Mouse (Mus musculus) stomach, embryonic 16.5 days (tissue): ENCODE measurements around the gene Dlx6. TPM values are rescaled to one million over a fixed set of nuclear protein-coding genes. Genes with fewer than 3 reads are reported as not detected.
A peak's percentile ranks its signal among the peaks of the same experiment; 100 is the strongest.

Source experiments
- ATAC-seq: fragments of 200-750 bp; cut with Nextera tagmentation; 2 replicates; pipeline ENCODE4 v1.8.0; 2017; ENCODE audit warnings: moderate number of reproducible peaks, moderate TSS enrichment; ENCODE audit not compliant: insufficient read depth, low FRiP score
- H3K27ac ChIP-seq: fragments of 300-500 bp; sonication (generic); 2 replicates; pipeline ENCODE4 v1.5.1; 2014; ENCODE audit warnings: low read length
- H3K27me3 ChIP-seq: fragments of 300-500 bp; sonication (generic); 2 replicates; pipeline ENCODE4 v1.6.1; 2014; ENCODE audit warnings: low read length, control low read depth, mixed read lengths; ENCODE audit not compliant: control insufficient read depth, insufficient read depth
- H3K36me3 ChIP-seq: fragments of 300-500 bp; sonication (generic); 2 replicates; pipeline ENCODE4 v1.6.1; 2014; ENCODE audit warnings: low read length; ENCODE audit not compliant: control insufficient read depth, insufficient read depth
- H3K4me1 ChIP-seq: fragments of 300-500 bp; sonication (generic); 2 replicates; pipeline ENCODE4 v1.6.1; 2014; ENCODE audit warnings: low read length, control low read depth, mixed read lengths; ENCODE audit not compliant: control insufficient read depth, insufficient read depth
- H3K4me2 ChIP-seq: fragments of 300-500 bp; sonication (generic); 2 replicates; pipeline ENCODE4 v1.6.1; 2014; ENCODE audit warnings: low read depth, low read length, mixed read lengths
- H3K4me3 ChIP-seq: fragments of 300-500 bp; sonication (generic); replicated peaks from 2 replicates; pipeline ENCODE4 v1.5.1; 2014; ENCODE audit warnings: mild to moderate bottlenecking, low read length
- H3K9ac ChIP-seq: fragments of 300-500 bp; sonication (generic); 2 replicates; pipeline ENCODE4 v1.6.1; 2014; ENCODE audit warnings: low read length
- H3K9me3 ChIP-seq: fragments of 300-500 bp; sonication (generic); replicated peaks from 2 replicates; pipeline ENCODE4 v1.6.1; 2016; ENCODE audit warnings: low read length, control low read depth; ENCODE audit not compliant: control insufficient read depth
- WGBS: fragments of 180-500 bp; shearing (Covaris S2); extraction: QIAGEN DNeasy Blood & Tissue Kit; methylation state at CpG from one replicate; pipeline ENCODE4 v1.1.7; 2014; 5-methylcytosine and 5-hydroxymethylcytosine counted together
- polyA plus RNA-seq: library from polyadenylated mRNA; unstranded; fragments of >200 nt; fragmentation: Nextera tagmentation; extraction: Ambion mirVana; gene quantifications from 2 replicates; pipeline ENCODE4 v1.2.1, GENCODE M21; 2015

The Dlx6 gene
- polyA plus RNA-seq, 1 experiment from 2014 or later = 0.27 TPM

DNA sequence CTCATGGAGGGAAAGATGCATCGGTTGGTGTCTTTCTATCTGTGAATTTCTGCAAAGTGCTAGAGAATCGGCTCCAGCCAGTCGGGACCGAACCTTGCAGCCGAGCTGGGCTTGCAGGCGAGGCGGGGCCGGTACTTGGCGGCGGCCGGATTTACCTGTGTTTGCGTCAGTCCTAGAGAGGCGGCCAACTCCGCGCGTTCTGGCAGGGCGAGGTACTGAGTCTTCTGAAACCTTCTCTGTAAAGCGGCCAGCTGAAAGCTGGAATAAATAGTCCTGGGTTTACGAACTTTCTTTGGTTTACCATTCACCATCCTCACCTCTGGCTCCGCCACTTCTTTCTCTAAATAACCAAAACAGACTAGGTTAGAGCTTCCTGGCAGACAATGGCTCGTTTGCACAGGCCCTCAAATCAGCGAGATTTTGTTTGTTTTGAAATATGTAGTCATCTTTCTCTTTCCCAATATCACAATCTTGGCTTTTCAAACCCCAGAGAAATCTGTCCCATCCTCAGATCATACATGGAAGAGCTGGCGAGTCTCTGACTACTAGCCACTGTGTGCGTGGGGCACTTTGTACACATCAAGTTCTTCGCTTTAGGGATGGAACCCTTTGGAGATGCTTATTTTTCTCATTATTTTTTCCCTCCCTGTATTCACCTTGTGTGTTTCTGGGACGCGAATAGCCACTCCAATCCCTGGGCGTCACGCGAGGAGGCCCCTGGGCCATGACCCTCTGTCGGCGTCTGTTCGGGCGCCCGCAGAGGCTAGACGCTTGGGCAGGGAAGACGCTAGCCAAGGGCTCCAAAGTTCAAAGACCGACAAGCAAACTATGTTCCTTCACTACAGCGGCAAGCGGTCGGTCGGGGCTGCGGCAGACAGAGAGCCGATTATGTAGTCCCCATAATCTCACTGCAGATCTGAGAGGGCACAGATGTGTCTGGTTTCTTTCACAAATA is 16.5 kb downstream of the Dlx6 start:
- Histone ChIP-seq H3K4me3 (peak overlapping the region; percentile 4; the same call in 1 of the 2 replicates), H3K27me3 (peaks cover 88% of the 10 kb centered on the region), H3K4me2 (no peak overlapping the region), H3K9me3 (no peaks in the 10 kb centered on the region), H3K4me1 (peaks cover 8% of the 10 kb centered on the region), H3K9ac (no peak overlapping the region), H3K36me3 (no peaks in the 10 kb centered on the region), H3K27ac (no peak overlapping the region)
- no peak for ATAC-seq
- WGBS = 4% methylated on average over 44 of the region's 44 CpGs

DNA sequence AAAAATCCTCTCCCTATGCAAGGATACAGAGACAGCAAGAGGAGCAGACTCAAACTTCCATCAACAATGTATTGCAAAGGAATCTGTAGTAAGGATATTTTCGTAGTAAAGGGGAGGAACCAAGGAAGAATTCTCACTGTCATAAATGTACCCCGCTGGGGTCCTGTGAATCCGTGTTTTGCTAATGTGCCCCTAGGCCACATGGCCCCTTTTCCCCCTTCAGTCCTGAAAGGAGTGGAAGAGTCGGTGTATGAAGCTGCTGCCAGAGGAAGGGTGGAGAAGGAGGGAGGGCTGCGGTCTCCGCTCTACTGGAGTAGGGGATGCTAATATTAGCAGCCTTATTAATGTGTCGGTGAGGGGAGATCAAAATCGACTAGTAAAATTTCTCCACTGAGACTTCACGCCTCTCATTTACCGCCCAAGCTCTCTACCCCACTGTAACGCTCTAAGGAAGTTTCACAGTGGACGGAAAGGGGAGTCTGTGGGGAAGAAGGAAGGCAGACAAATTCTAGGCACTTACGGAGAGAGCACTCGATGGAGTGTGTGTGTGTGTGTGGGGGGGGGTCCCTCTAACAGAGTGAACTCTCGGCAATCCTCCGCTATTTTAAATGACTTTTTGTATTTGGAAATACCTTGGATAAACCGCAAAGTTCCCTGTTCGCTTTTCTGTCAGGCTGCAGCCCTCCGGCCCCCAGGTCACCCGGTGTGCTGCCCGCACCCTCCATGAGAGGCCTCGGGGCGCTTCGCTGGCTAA is 17.4 kb downstream of the Dlx6 start:
- Histone ChIP-seq H3K9ac (no peak overlapping the region), H3K4me2 (peak overlapping the region; percentile 83), H3K4me3 (peak overlapping the region; percentile 49), H3K27me3 (peaks cover 80% of the 10 kb centered on the region), H3K4me1 (peaks cover 8% of the 10 kb centered on the region), H3K9me3 (no peaks in the 10 kb centered on the region), H3K36me3 (no peaks in the 10 kb centered on the region), H3K27ac (no peak overlapping the region)
- 2% methylated on average over 24 of the region's 24 CpGs for WGBS
- ATAC-seq = no peak

DNA sequence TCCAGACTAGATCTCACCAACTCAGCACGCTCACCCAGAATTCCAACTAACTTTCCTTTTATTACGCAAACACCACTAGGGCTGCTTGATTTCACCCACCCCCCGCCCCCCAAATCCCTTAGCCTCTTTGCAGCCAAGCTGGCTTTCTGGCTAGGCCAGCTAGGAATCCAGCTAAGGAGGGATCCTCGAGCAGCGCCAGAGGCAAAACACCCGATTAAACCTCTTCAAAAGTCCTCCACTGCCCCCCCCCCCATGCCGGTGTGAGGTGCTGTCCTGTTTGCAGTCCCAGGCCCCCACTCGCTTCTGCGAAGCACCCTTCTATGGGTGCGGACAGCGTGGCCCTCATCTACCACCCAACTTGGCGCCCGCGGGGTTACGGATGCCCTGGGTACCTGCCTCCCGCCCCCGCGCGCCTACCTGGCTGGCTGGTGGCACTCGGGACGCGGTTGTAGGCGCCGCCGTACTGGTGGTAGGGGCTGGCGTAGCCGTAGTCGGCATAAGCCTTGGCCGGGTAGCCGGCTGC is 18.0 kb downstream of the Dlx6 start:
- peak overlapping the region; percentile 60 for H3K9ac ChIP-seq
- peak overlapping the region; percentile 83 for H3K4me2 ChIP-seq
- H3K36me3 ChIP-seq = no peaks in the 10 kb centered on the region
- H3K4me3 ChIP-seq = peak overlapping the region; percentile 49
- H3K27ac ChIP-seq = no peak overlapping the region
- H3K27me3 ChIP-seq = peaks cover 74% of the 10 kb centered on the region
- H3K9me3 ChIP-seq = no peaks in the 10 kb centered on the region
- peaks cover 8% of the 10 kb centered on the region for H3K4me1 ChIP-seq
- no peak for ATAC-seq
- under 1% methylated on average over 30 of the region's 30 CpGs for WGBS

DNA sequence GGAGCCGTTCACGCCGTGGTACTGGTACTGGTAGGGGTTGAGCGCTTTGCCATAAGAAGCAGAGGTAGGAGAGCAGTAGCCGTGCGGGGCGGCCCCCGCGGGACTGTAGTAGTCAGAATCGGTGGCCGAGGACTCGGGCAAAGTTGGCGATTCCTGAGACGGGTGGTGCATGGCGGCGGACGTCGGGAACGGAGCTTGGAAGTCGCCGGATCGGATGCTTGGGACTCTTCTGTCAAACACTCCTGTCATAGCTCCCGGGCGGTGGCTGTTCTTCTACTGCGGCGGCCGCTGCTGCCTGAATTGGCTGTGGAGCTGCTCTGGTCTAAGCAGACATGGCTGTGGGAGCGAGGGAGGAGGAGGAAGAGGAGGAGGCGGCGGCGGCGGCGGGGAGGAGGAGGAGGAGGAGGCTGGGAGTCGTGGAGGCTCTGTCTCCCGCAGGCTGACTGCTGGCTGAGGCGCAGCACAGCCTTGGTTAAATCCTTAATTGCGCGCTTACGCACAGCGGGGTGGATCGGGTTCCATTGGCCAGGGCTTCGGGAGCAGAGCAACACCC is 18.6 kb downstream of the Dlx6 start, which contains the start of gene Dlx5:
TSS of gene Dlx5 (minus strand) at position 448 of the 553 bp plus-strand sequence.
- H3K36me3 ChIP-seq = no peaks in the 10 kb centered on the region
- peak within 1 kb of the TSS; percentile 49 for H3K4me3 ChIP-seq
- H3K9ac ChIP-seq = peak within 1 kb of the TSS; percentile 60
- H3K9me3 ChIP-seq = no peaks in the 10 kb centered on the region
- no peak within 1 kb of the TSS for H3K27ac ChIP-seq
- ATAC-seq = peak; percentile 81
- peaks cover 8% of the 10 kb centered on the region for H3K4me1 ChIP-seq
- H3K4me2 ChIP-seq = peak within 1 kb of the TSS; percentile 83
- under 1% methylated on average over 40 of the region's 42 CpGs for WGBS
- H3K27me3 ChIP-seq = peaks cover 68% of the 10 kb centered on the region

DNA sequence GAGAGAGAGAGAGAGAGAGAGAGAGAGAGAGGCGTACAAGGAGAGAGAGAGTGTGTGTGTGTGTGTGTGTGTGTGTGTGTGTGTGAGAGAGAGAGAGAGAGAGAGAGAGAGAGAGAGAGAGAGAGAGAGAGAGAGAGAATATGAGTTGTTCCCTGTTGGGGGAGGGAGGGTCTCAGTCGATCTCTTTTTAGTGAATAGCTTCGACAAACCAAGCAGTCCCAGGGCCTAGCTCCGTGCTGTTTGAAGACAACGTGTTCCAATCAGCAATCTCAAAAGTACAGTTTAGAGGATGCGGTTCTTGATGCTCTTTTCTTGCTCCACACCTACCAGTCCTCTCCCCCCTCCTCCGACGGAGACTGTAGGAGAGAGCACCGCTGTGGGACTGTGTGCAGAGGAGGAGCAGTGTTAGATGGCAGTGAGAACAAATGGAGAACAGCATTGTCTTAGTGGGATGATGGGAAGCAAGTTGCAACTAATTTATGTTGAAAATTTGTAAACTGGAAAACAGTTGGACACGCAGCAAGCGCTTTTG is 19.2 kb downstream of the Dlx6 start:
- H3K9ac ChIP-seq = no peak overlapping the region
- peaks cover 8% of the 10 kb centered on the region for H3K4me1 ChIP-seq
- no peaks in the 10 kb centered on the region for H3K9me3 ChIP-seq
- no peak overlapping the region for H3K27ac ChIP-seq
- 12% methylated on average over 10 of the region's 11 CpGs for WGBS
- peak overlapping the region; percentile 49 for H3K4me3 ChIP-seq
- peak overlapping the region; percentile 83 for H3K4me2 ChIP-seq
- H3K36me3 ChIP-seq = no peaks in the 10 kb centered on the region
- no peak for ATAC-seq
- H3K27me3 ChIP-seq = peaks cover 62% of the 10 kb centered on the region

DNA sequence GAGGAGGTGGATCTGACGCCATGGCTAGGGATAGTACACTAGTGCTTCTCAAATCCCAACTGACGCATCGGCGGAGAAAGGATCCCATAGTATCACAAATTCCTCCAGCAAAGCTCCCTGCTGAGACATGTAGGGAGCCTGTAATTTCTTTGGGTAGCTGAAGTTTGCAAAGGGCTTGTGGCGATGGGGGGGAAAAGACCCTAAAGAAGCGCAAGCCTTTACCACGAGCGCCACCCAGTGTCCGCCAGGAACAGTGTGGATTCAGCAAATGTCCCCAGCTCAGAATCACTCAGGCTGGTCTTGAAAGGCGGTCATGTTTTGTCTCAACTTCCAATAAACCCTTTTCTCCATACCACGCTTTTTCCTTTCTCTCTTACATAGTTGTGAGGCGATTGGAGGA is 21.8 kb downstream of the Dlx6 start:
- Histone ChIP-seq H3K4me3 (no peak overlapping the region), H3K27ac (no peak overlapping the region), H3K4me2 (no peak overlapping the region), H3K36me3 (no peaks in the 10 kb centered on the region), H3K4me1 (peaks cover 8% of the 10 kb centered on the region), H3K27me3 (peaks cover 41% of the 10 kb centered on the region), H3K9me3 (no peaks in the 10 kb centered on the region), H3K9ac (no peak overlapping the region)
- WGBS = 4% methylated on average over 12 of the region's 12 CpGs
- no peak for ATAC-seq

DNA sequence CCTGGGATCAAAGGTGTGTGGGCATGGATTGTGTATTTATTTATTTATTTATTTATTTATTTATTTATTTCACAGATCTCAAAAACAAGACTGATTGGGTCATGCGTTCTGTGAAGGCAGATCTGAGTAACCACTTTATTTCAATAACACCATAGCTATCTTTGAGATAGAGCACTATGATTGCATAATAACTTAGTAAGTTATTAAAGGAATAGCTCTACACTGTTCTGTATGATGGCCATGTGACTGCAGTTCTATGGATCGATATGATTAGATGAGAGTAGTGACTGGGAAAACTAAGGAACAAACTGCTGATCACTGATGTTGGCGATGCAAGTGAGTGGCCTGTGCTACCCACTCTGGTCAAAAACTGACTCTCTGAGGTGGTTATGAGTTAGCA is 23.1 kb downstream of the Dlx6 start:
- H3K4me1 ChIP-seq = peaks cover 4% of the 10 kb centered on the region
- WGBS = 79% methylated on average over 3 of the region's 3 CpGs
- no peaks in the 10 kb centered on the region for H3K36me3 ChIP-seq
- H3K27me3 ChIP-seq = peaks cover 32% of the 10 kb centered on the region
- no peak overlapping the region for H3K4me3 ChIP-seq
- no peaks in the 10 kb centered on the region for H3K9me3 ChIP-seq
- no peak for ATAC-seq
- H3K27ac ChIP-seq = no peak overlapping the region
- no peak overlapping the region for H3K9ac ChIP-seq
- H3K4me2 ChIP-seq = no peak overlapping the region

DNA sequence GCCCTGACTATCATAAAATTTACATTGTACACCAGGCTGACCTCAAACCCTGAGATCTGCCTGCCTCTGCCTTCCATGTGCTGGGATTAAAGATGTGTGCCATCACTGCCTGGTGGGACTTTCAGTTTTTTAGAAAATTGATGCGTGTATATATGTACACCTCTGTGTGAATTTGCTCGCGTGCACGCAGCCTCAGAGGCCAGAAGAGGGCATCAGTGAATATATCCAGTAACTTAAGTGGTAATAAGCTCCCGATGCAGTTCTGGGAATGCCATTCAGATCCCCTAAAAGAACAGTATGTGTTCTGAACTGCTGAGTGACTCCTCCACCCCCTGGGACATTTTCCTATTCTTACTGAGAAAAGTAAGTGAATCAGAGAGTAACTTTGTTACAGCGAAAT is 26.9 kb downstream of the Dlx6 start:
- Histone ChIP-seq H3K27ac (no peak overlapping the region), H3K36me3 (no peaks in the 10 kb centered on the region), H3K4me3 (no peak overlapping the region), H3K4me1 (no peaks in the 10 kb centered on the region), H3K9ac (no peak overlapping the region), H3K4me2 (no peak overlapping the region), H3K27me3 (peaks cover 3% of the 10 kb centered on the region; the same call in 1 of the 2 replicates), H3K9me3 (no peaks in the 10 kb centered on the region)
- 60% methylated on average over 6 of the region's 6 CpGs for WGBS
- ATAC-seq = no peak
